ENCODE assay signal across 31 mouse cellular contexts in genomic region chr11:43200089-43200488, GRCm38 (mm10). TPM values are rescaled to one million over a fixed set of nuclear protein-coding genes. Genes with fewer than 3 reads are reported as not detected.
"Had no signal": no experiment of that assay in that cellular context is flagged by ENCODE, and none has a peak within 500 bp of the region (broad histone marks: within the 10 kb centered on the region; RNA-seq: fewer than 3 reads in every experiment).

No protein-coding gene starts in this region.

- H3K9ac ChIP-seq: embryonic facial prominence, embryonic 12.5 days; embryonic facial prominence, embryonic 13.5 days; embryonic facial prominence, embryonic 15.5 days; forebrain, embryonic 12.5 days; forebrain, embryonic 13.5 days; forebrain, embryonic 15.5 days; forebrain, postnatal 0 days had no signal

- H3K9me3 ChIP-seq: embryonic facial prominence, embryonic 10.5 days; embryonic facial prominence, embryonic 12.5 days; embryonic facial prominence, embryonic 13.5 days; embryonic facial prominence, embryonic 15.5 days; forebrain, embryonic 10.5 days; forebrain, embryonic 12.5 days; forebrain, embryonic 13.5 days; forebrain, embryonic 15.5 days had no signal

- H3K36me3 ChIP-seq: embryonic facial prominence, embryonic 10.5 days; embryonic facial prominence, embryonic 12.5 days; embryonic facial prominence, embryonic 13.5 days; embryonic facial prominence, embryonic 15.5 days; forebrain, embryonic 10.5 days; forebrain, embryonic 12.5 days; forebrain, embryonic 15.5 days had no signal

- H3K27me3 ChIP-seq: embryonic facial prominence, embryonic 12.5 days; embryonic facial prominence, embryonic 13.5 days; embryonic facial prominence, embryonic 15.5 days; forebrain, embryonic 12.5 days had no signal

- H3K4me2 ChIP-seq: embryonic facial prominence, embryonic 12.5 days; embryonic facial prominence, embryonic 13.5 days; embryonic facial prominence, embryonic 15.5 days; forebrain, embryonic 12.5 days; forebrain, embryonic 13.5 days; forebrain, embryonic 15.5 days had no signal

- H3K4me1 ChIP-seq: embryonic facial prominence, embryonic 12.5 days; forebrain, embryonic 10.5 days; forebrain, embryonic 12.5 days had no signal

- H3K4me3 ChIP-seq: embryonic facial prominence, embryonic 10.5 days; embryonic facial prominence, embryonic 12.5 days; embryonic facial prominence, embryonic 13.5 days; embryonic facial prominence, embryonic 15.5 days; erythroblast, embryonic 14.5 days; forebrain, embryonic 10.5 days; forebrain, embryonic 12.5 days; forebrain, embryonic 13.5 days; forebrain, embryonic 15.5 days; gastrocnemius, adult 2 months had no signal

- DNase-seq: cerebellum, adult 18-20 months; cerebellum, adult 2 months; cerebellum, adult 8-10 months; cerebellum, adult 9-10 months; cerebellum, adult 9-11 months; cerebellum, postnatal 14 days; cerebellum, postnatal 25 days; cerebellum, postnatal 36 days; embryo, embryonic 11 days; forebrain, postnatal 0 days; gastrocnemius, adult 2 months; gastrocnemius, postnatal 10 days; gastrocnemius, postnatal 14 days; gastrocnemius, postnatal 25 days; gastrocnemius, postnatal 36 days; heart, adult 11 months had no signal

- ATAC-seq: forebrain, embryonic 14.5 days; forebrain, embryonic 15.5 days; forebrain, embryonic 16.5 days; forebrain, postnatal 0 days had no signal

- H3K27ac ChIP-seq: embryonic facial prominence, embryonic 10.5 days; embryonic facial prominence, embryonic 12.5 days; embryonic facial prominence, embryonic 13.5 days; embryonic facial prominence, embryonic 15.5 days; forebrain, embryonic 10.5 days; forebrain, embryonic 12.5 days; forebrain, embryonic 13.5 days; forebrain, embryonic 15.5 days; gastrocnemius, adult 2 months had no signal

RNA-seq across cellular contexts. Expression of gene Atp10b, which starts 50.4 kb away (rescaled TPM):
- total RNA-seq: common myeloid progenitor, adult 5-6 weeks; gastrocnemius, adult 18-20 months; gastrocnemius, adult 2 months; gastrocnemius, adult 8-10 months; gastrocnemius, postnatal 25 days; gastrocnemius, postnatal 36 days; granulocyte monocyte progenitor cell, adult 5-6 weeks had no signal
- polyA plus RNA-seq: forebrain, embryonic 10.5 days had no signal
